Mouse (Mus musculus): ENCODE measurements at regions not wholly inside any gene's neighbourhood (a gene's known extent, or its start where the extent isn't known, plus 50 kb on each side); places are given as distances from the start of the nearest gene placed in this dataset.

GRCm38 (mm10) chr8:92064175-92064821 is 262.4 kb upstream of the Irx3 start:
- DNase-seq, result no peak

DNA sequence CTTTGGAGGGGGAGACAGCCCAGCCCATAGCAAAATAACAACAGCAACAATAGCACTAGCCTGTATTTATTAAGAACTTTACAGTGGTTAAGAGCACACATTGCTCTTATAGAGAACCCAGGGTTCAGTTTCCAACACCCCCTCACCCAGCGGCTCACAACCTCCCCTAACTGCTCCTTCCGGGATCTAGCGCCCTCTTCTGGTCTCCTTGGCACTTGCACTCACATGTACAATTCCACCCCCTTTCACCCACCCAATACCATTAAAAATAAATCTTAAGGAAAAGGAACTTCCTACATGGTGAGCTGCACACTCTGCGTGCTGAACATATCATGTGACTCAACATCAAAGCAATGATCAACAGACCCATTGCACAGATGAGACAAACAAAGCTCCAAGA is 261.5 kb upstream of the Irx3 start:
- no peak for DNase-seq

DNA sequence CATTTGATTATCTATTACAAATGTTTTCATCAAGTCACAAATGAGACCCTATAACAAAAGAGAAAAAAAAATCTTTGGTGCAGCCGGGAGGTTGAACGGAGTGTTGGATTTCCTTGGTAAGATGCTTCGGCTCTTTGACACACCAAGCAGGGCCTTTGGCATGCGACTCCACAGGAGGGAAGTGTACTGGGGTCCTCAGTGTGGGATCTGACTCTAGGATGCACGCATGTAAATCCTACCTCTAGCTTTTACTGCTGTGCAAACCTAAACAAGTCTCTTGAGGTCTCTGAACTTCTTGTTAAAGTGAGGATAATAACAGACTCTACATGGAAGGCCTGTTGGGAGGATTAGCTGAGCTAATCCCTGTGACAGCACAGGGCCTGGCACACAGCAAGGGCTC is 257.6 kb upstream of the Irx3 start:
- DNase-seq, result no peak

- no peak for DNase-seq
These were observed 257.1 kb upstream of the Irx3 start for GRCm38 (mm10) chr8:92058953-92059352.

DNA sequence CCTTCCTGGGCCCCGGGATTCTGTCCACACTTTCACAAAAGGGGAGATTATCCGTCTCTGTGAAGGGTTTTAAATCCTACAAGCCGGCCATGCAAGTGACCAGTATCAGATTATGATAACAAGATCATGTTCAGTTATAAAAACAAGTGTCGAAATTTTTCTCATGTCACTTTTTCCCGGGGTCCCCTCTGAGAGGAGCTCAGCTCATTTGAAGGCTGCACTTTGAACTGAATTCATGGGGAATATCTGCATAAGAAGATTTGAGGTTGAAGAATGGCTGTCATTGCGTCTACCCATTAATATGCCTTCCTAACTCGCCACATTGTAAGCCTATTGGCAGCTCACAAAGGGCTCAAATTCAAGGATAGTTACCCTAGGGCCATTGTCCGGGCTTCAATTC is 256.0 kb upstream of the Irx3 start:
- DNase-seq, result no peak

GRCm38 (mm10) chr8:92055590-92055989 is 253.7 kb upstream of the Irx3 start:
- DNase-seq, result no peak

DNA sequence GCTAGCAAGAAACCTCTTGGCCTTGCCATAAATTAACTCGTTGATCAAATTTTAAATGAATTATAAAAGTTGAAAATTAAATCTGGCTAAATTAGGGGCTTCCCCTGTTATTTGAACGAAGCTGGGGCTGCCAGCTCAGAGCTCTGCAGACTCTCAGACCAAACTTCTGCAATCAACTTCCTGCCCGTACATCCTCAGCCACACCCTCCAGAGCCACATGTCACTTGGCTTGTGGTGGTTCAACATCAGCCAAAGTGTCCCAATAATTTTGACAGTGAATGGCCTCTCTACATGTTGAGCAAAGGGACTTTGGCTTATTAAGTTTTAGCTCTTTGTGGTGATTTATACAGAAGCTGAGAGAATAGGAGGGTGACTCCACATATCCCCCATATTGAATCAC is 242.8 kb upstream of the Irx3 start:
- DNase-seq, result no peak

GRCm38 (mm10) chr8:92042951-92043350 is 241.1 kb upstream of the Irx3 start:
- no peak for DNase-seq

DNA sequence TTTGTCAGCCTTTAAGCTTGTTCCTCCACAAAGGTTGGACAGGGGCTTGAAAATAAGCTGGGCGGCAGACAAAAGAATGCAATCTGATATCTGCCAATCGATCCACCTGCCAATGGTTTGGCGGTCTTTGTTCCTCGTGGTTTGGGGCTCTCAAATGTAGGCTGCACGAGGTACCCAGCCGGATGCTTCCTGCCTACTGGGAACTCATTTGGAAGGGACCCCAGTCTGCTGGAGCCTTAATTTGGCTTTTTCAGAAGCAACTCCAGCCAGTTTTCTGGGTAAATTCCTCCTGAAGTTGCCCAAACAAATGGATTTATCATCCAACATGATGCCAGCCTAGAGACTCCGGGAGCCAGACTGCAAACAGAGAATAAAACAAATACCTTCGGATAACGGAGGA is 228.1 kb upstream of the Irx3 start:
- no peak for DNase-seq

DNA sequence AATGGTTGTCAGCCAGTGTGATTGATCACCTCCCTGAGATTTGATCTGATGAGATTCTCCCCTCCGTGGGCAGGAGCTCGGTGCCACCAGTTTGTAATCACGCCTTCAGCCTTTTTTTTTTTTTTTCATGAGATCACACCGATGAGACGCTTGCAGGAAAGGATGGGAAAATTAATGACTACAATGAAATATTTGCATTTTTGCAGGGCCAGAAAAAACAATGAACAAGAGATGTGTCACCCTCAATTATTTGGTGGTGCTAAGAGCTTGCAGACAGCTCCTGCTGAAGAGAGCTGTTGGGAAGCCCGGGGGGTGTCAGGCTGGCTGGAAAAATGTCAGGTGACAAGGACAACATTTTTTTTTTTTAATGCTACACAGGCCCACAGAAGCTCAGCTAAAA is 227.6 kb upstream of the Irx3 start:
- no peak for DNase-seq

GRCm38 (mm10) chr8:92028308-92028707 is 226.4 kb upstream of the Irx3 start:
- no peak for DNase-seq

- no peak for DNase-seq
These were observed 222.3 kb upstream of the Irx3 start for GRCm38 (mm10) chr8:92024133-92024532.

GRCm38 (mm10) chr8:92021521-92021920 is 219.7 kb upstream of the Irx3 start:
- DNase-seq, result no peak

DNA sequence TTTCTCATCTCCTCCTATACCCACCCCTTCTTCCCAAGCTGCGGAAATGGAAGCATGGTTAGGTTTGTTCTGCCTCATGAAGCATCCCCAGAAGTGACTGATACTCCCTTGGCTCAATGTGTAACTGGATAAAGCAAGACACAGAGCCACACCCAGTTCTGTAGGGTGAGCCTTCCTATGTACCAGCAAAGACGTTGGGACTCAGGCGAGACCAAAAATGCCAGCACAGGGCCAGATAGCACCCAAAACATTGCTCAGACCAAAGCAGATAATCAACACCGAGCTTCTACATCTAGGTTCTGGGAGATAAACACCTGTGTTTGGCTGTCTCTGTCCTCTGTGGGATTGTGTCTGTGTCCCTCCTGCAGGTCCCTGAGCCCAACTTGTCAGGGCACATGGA is 212.8 kb upstream of the Irx3 start:
- DNase-seq, result no peak

GRCm38 (mm10) chr8:92013183-92013582 is 211.3 kb upstream of the Irx3 start:
- DNase-seq, result no peak

GRCm38 (mm10) chr8:92010412-92010811 is 208.5 kb upstream of the Irx3 start:
- no peak for DNase-seq

GRCm38 (mm10) chr8:92008616-92009610 is 207.0 kb upstream of the Irx3 start:
- no peak for DNase-seq

- DNase-seq, result no peak
These were observed 203.2 kb upstream of the Irx3 start for GRCm38 (mm10) chr8:92005091-92005490.

DNA sequence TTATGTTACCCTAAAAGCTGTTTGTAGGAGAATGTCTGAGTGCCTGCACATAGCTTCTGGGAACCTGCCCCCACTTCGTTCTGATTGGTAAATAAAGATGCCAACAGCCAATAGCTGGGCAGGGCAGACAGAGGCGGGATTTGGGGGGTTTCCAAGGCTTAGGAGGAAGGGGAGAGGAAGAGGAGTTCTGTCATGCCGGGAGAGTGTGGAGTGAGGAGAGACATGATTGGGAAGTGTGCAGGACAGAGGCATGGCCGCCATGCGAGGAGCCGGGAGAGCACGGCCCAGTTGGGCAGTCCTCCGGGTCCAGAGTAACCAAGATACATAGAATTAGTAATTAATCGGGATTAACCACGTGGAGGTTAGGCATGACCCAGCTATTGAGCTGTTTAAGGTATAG is 202.7 kb upstream of the Irx3 start:
- no peak for DNase-seq

DNA sequence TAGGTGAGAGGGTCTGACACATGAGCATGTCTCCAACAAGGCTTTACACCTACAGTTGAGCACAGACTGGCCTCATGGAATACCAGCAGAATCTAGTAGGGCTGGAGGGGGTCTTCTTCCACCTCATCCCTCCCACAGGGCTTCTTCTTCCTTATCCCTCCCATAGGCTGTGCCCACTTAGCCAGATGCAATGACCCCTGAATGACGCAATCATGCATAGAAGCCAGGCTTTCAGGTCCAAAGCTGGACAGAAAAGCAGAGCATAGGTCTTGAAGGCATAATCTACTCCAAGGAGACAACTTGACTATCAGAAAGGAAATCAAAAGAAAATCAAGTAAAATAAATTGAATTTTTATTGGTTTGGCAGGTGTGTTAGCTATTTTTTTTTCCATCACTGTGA is 198.5 kb upstream of the Irx3 start:
- DNase-seq, result no peak

GRCm38 (mm10) chr8:91999661-92000060 is 197.8 kb upstream of the Irx3 start:
- DNase-seq, result no peak

- no peak for DNase-seq
These were observed 197.3 kb upstream of the Irx3 start for GRCm38 (mm10) chr8:91999189-91999588.

DNA sequence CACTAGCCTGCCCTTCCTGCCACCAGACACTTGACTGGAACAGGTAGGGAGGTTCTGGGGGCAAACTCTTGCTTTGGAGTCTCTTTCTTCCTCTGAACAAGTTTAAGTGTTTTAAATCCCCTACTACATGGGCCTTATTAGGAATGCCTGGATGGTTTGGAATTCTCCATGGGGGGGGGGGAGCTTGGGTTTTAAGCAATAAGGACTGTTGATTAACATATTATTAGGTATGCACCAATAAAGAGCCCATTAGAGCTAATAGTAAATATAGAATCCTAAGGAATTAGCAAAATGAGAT is 196.0 kb upstream of the Irx3 start:
- DNase-seq, result no peak
